Comparison of ENCODE assay signal across 14 mouse cellular contexts in genomic region chr19:7299052-7299451, GRCm38 (mm10). TPM values are rescaled to one million over a fixed set of nuclear protein-coding genes. Genes with fewer than 3 reads are reported as not detected.
DNase-seq lines count a peak whose midpoint lies in the region; ATAC-seq and TF ChIP-seq lines count a peak whose summit lies in the region.
"Had no signal": no experiment of that assay in that cellular context is flagged by ENCODE, and none has a peak within 500 bp of the region (broad histone marks: within the 10 kb centered on the region; RNA-seq: fewer than 3 reads in every experiment).

No protein-coding gene starts in this region.

- no peaks in the 10 kb centered on the region for H3K9me3 ChIP-seq in heart, embryonic 14.5 days (ENCODE audit: control insufficient read depth, low read length)
- no peaks in the 10 kb centered on the region for H3K9me3 ChIP-seq in limb, embryonic 15.5 days
- H3K9me3 ChIP-seq: embryonic facial prominence, embryonic 13.5 days had no signal

- H3K9ac ChIP-seq in heart, embryonic 14.5 days (ENCODE audit: low read length) = no peak overlapping the region
- no peak overlapping the region for H3K9ac ChIP-seq in limb, embryonic 15.5 days
- H3K9ac ChIP-seq: embryonic facial prominence, embryonic 13.5 days had no signal

- no peak overlapping the region for H3K4me2 ChIP-seq in heart, embryonic 14.5 days (ENCODE audit: low read length)
- no peak overlapping the region for H3K4me2 ChIP-seq in limb, embryonic 15.5 days
- H3K4me2 ChIP-seq: embryonic facial prominence, embryonic 13.5 days had no signal

- 0 out of 2 replicates have a peak, but pooled peaks cover 8% of the 10 kb centered on the region for H3K36me3 ChIP-seq in heart, embryonic 14.5 days (ENCODE audit: control insufficient read depth, insufficient read depth, low read length)
- peaks cover 2% of the 10 kb centered on the region for H3K36me3 ChIP-seq in testis, adult 2 months (ENCODE audit: control insufficient read depth, insufficient read depth, low read length)
- H3K36me3 ChIP-seq in limb, embryonic 15.5 days = 0 out of 2 replicates have a peak, but pooled peaks cover 8% of the 10 kb centered on the region

- H3K4me1 ChIP-seq in heart, embryonic 14.5 days (ENCODE audit: control insufficient read depth in 2 of 2, insufficient read depth in 2 of 2, low read length in 2 of 2) = peaks cover 17 to 42% of the 10 kb centered on the region in 2 experiments
- H3K4me1 ChIP-seq in testis, adult 2 months (ENCODE audit: control insufficient read depth, insufficient read depth, low read length) = peaks cover 11% of the 10 kb centered on the region
- peaks cover 28% of the 10 kb centered on the region for H3K4me1 ChIP-seq in limb, embryonic 15.5 days

- 0 out of 2 replicates have a peak, but pooled peaks have one; percentile 40 for ATAC-seq in heart, embryonic 14.5 days (ENCODE audit: insufficient number of reproducible peaks, insufficient read depth, low FRiP score, low read depth)
- peak; percentile 55; the same call in 1 of the 2 replicates for ATAC-seq in limb, embryonic 15.5 days (ENCODE audit: insufficient number of reproducible peaks, low FRiP score, low TSS enrichment, low read depth)

- TF ChIP-seq CTCF in testis, adult 2 months (IDR thresholded peaks at IDR 0.05; ENCODE audit: control insufficient read depth, insufficient read depth, insufficient replicate concordance, low read depth, low read length) = no peak

- no peaks in the 10 kb centered on the region for H3K27me3 ChIP-seq in heart, embryonic 14.5 days (ENCODE audit: control insufficient read depth, insufficient read depth, low read length)
- no peaks in the 10 kb centered on the region for H3K27me3 ChIP-seq in testis, adult 2 months (ENCODE audit: control insufficient read depth, insufficient read depth, low read length)
- H3K27me3 ChIP-seq in limb, embryonic 15.5 days = no peaks in the 10 kb centered on the region
- H3K27me3 ChIP-seq: embryonic facial prominence, embryonic 13.5 days had no signal

- no peak for TF ChIP-seq POLR2A in testis, adult 2 months (IDR thresholded peaks at IDR 0.05; ENCODE audit: control insufficient read depth, low read depth, low read length)

- DNase-seq in heart, postnatal 4 days = no peak
- no peak for DNase-seq in testis, postnatal 10 days (ENCODE audit: low spot score)
- no peak for DNase-seq in embryo, embryonic 11 days
- DNase-seq in thymus, postnatal 10 days (ENCODE audit: low spot score in 2 of 2) = no peak
- DNase-seq in urinary bladder, adult 2 months (ENCODE audit: low spot score) = no peak
- DNase-seq: adrenal gland, adult 2 months; heart, postnatal 36 days; liver; thymus, adult 2 months had no signal

- no peak overlapping the region for H3K4me3 ChIP-seq in heart, embryonic 14.5 days (ENCODE audit: control insufficient read depth in 1 of 2, insufficient read depth in 1 of 2, low read depth in 1 of 2, low read length in 2 of 2)
- H3K4me3 ChIP-seq in testis, adult 2 months (ENCODE audit: control insufficient read depth, low read depth, low read length) = peak overlapping the region; percentile 88
- no peak overlapping the region for H3K4me3 ChIP-seq in limb, embryonic 15.5 days
- H3K4me3 ChIP-seq: embryonic facial prominence, embryonic 13.5 days; myocyte had no signal

- no peak overlapping the region for H3K27ac ChIP-seq in heart, embryonic 14.5 days (replicated peaks in 1 of 2; ENCODE audit: control insufficient read depth in 1 of 2, insufficient read depth in 1 of 2, low read depth in 2 of 2, low read length in 2 of 2)
- H3K27ac ChIP-seq in testis, adult 2 months (ENCODE audit: control insufficient read depth, insufficient read depth, low read depth, low read length) = no peak overlapping the region
- peak overlapping the region; percentile 29 for H3K27ac ChIP-seq in limb, embryonic 15.5 days
- H3K27ac ChIP-seq: embryonic facial prominence, embryonic 13.5 days had no signal

RNA-seq across cellular contexts. Expression of gene Rcor2, which starts 31.9 kb away (rescaled TPM):
- polyA plus RNA-seq in heart, embryonic 14.5 days (2014; fragmentation: Nextera tagmentation; extraction: Ambion mirVana) = 6.1 and 10.7 TPM in 2 replicates
- 10 to 100 TPM; 19.0 to 19.2 TPM for total RNA-seq in heart, postnatal 4 days (2021)
- polyA plus RNA-seq in testis, adult 2 months (2012; rRNA removed) = 3.6 and 4.1 TPM in 2 replicates
- polyA plus RNA-seq in limb, embryonic 15.5 days (2015; fragmentation: Nextera tagmentation; extraction: Ambion mirVana) = 16.9 TPM in 2 replicates
- polyA plus RNA-seq in urinary bladder, adult 2 months (2012; rRNA removed) = 10.2 and 10.4 TPM in 2 replicates

RNA-seq across cellular contexts. Expression of gene Mark2, which starts 42.6 kb away (rescaled TPM):
- polyA plus RNA-seq in heart, embryonic 14.5 days (2014; fragmentation: Nextera tagmentation; extraction: Ambion mirVana) = 35.4 and 40.2 TPM in 2 replicates
- 10 to 100 TPM; 54.9 to 58.4 TPM for total RNA-seq in heart, postnatal 4 days (2021)
- polyA plus RNA-seq in testis, adult 2 months (2012; rRNA removed) = 108 and 117 TPM in 2 replicates
- polyA plus RNA-seq in limb, embryonic 15.5 days (2015; fragmentation: Nextera tagmentation; extraction: Ambion mirVana) = 41.1 and 46.4 TPM in 2 replicates
- 75.2 and 100 TPM in 2 replicates for polyA plus RNA-seq in urinary bladder, adult 2 months (2012; rRNA removed)

RNA-seq across cellular contexts. Expression of gene Naa40, which starts 58.1 kb away (rescaled TPM):
- 55.9 and 58.5 TPM in 2 replicates for polyA plus RNA-seq in heart, embryonic 14.5 days (2014; fragmentation: Nextera tagmentation; extraction: Ambion mirVana)
- total RNA-seq in heart, postnatal 4 days (2021) = 10 to 100 TPM; 34.3 to 36.9 TPM
- 61.5 and 69.3 TPM in 2 replicates for polyA plus RNA-seq in testis, adult 2 months (2012; rRNA removed)
- polyA plus RNA-seq in limb, embryonic 15.5 days (2015; fragmentation: Nextera tagmentation; extraction: Ambion mirVana) = 43.4 and 45.0 TPM in 2 replicates
- polyA plus RNA-seq in urinary bladder, adult 2 months (2012; rRNA removed) = 25.7 and 27.6 TPM in 2 replicates
